Mouse (Mus musculus) liver, adult 2 months (tissue): ENCODE data around the gene 1700017B05Rik.

Source experiments
- CTCF ChIP-seq: fragments of 200-500 bp; IDR thresholded peaks from 2 replicates; pipeline ENCODE4 v1.5.1; 2011; ENCODE audit warnings: low read depth, low read length, control low read depth
- POLR2A ChIP-seq: fragments of 200-500 bp; IDR thresholded peaks from 2 replicates; pipeline ENCODE4 v1.6.1; 2011; ENCODE audit warnings: low read length, control low read depth; ENCODE audit not compliant: insufficient read depth; ENCODE audit errors: extremely low read depth

GRCm38 (mm10) chr9:57229726-57230125 is 32.7 kb downstream of the 1700017B05Rik start:
- TF ChIP-seq CTCF, result no peak
- TF ChIP-seq POLR2A, result no peak
